Mouse (Mus musculus) small intestine, adult 2 months (tissue): ENCODE results near the gene Nid1.

Experiments used
- CTCF ChIP-seq: fragments of 200-500 bp; IDR thresholded peaks from 2 replicates; pipeline ENCODE4 v1.5.1; 2012; ENCODE audit warnings: low read depth, mild to moderate bottlenecking, control low read depth, inconsistent platforms, low read length, moderate library complexity, mixed read lengths; ENCODE audit not compliant: insufficient replicate concordance, insufficient read length; ENCODE audit errors: extremely low read depth
- POLR2A ChIP-seq: fragments of 200-500 bp; IDR thresholded peaks from 2 replicates; pipeline ENCODE4 v1.6.1; 2012; ENCODE audit warnings: low read depth, mild to moderate bottlenecking, control low read depth, inconsistent platforms, low read length, moderate library complexity

DNA sequence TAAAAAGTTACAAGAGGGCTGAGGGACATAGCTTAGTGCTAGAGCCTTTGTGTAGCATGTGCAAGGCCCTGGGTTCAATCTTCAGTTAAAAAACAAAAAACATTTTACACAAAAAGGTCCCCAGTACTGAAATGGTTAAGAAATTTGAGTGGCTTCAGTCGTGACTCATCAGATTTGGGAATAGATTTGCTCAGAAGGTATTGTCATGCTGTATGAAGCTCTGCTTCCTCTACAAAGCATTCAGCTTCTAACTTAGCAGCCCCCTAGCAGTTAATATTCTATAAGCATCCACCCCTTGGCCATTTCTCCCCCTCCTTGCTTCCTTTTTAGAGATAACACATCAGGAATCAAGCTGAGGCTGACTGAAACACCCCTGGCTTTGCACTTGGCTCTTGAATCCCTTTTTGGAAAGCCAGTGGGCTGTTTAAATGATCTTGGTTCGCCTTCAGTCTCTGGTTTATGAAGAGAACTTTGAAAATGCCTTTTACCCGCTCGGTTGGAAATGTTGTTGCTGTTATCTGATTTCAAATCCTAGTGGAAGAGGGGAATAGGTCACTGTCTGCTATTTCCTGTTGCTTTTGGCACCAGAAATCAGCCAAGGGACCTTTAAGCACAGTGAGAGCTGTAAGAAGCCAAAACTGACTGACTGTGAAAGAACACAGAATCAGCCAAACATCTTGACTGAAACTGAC, 66.5 kb downstream of the Nid1 start:
- TF ChIP-seq CTCF (no peak), POLR2A (no peak)
